Mouse (Mus musculus): ENCODE results near the gene E2f4.

- TF ChIP-seq POLR2A (IDR thresholded peaks at IDR 0.05; ENCODE audit: borderline replicate concordance, extremely low read depth, low read depth, low read length) (no peak), CTCF (IDR thresholded peaks at IDR 0.05; ENCODE audit: insufficient read depth, low read length) (no peak)
These were observed 1.1 kb downstream of the E2f4 start for GRCm38 (mm10) chr8:105298351-105299252.
